Mouse (Mus musculus) thymus, adult 18-20 months (tissue): ENCODE results near the gene Olfr906.

Experiments
- DNase-seq, 2 experiments: peaks; one replicate each; pipeline ENCODE4 v3.0.0; 2022; ENCODE audit warnings: mixed read lengths in 2 of 2

The Olfr906 gene

DNA sequence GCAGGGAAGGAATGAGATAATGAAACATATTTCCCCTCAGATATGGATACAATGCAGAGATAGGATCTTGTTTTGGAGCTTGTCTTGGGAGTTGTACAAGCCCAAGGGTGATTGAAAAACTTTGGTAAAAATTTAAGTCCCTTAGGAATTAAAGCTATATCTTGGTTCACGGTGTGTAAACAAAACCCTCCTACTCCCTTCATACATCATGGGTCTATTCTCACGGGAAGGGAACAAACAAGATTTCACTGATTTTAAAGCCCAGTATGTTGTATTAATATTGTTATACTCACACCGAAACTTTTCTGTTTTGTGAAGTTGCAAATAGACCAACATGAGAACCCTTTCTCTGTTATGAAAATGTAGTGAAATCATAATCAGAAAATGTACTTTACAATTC, at the start of gene Olfr906:
Gene Olfr906 (plus strand): TSS at position 301 of the 400 bp plus-strand sequence.
- DNase-seq: no peak

DNA sequence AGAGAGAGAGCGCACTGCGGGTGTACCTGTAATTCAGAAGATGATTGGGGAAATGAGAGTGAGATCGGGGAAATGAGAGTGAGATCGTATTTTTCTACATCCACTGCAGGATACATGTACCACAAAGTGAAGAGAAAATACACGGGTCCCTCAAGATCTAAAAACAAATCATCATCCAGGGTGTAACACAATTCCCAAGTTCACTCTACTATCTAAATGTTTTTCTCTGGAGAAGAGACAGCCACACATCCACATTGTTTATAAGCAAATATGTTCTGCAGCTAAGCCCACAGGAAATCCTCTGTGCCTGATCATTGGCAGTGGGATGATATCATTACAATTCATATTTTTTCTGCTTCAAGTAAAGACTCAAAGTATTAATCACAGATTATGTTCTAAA, 39.5 kb upstream of the Olfr906 start, which contains the start of gene Olfr902:
Gene Olfr902 (plus strand): TSS at position 301 of the 400 bp plus-strand sequence.
- DNase-seq: no peak

DNA sequence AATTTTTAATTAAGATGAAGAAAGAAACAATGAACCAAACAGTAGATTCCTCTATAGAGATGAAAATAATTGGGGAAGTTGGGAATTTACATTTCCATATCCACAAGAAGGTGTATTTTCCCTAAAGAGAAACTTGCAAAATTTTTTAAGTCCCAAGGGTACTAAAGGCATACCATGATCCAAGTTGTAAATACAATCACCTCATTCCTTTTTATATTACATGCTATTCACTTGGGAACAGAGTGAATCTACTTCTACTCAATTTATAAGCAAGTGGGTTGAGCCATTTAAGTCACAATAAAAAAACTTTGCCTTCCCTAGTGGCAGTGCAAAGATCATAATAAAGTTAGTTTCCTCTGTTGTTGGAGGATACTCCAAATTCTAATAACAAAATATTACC, 24.0 kb upstream of the Olfr906 start, which contains the start of gene Olfr904:
Gene Olfr904 (plus strand): TSS at position 301 of the 400 bp plus-strand sequence.
- DNase-seq: no peak

DNA sequence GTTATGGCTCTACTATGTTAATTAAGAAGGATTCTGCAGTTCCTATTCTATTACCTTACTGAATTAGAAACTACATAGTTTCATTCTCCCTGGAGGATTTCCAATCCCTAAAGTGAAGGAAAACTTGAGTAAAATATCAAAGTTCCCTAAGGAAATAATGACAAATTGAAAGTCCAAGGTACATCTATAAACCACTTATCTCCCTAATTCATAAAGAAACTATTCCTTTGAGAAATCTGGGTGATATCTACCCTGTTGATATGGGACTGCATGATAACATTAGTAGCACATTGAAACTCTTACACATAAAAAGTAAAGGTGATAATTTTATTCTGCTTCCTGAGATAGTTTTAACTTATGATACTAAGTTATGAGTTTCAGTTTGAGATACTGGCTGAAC, 16.1 kb upstream of the Olfr906 start, which contains the start of gene Olfr905:
Gene Olfr905 (plus strand): TSS at position 301 of the 400 bp plus-strand sequence.
- no peak for DNase-seq

DNA sequence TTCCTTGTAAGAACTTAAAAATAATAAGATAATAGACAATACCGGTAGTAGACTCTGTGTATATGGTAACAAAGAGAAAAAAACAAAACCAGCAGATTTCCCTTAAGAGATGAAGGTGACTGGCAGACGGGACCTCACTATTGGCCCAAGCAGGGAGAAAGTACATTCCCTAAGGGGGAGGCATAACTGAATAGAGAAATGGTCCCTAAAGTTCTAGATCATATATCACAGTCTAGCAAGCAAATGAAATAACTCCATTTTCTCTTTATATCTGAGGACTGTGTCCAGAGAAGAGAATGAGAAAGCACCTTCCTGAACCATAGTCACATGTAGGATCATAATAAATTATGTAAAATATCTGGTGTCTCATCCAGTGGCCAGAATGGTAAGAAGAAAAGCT, 8.6 kb downstream of the Olfr906 start, which contains the start of gene Olfr907:
Gene Olfr907 (plus strand): TSS at position 301 of the 400 bp plus-strand sequence.
- no peak for DNase-seq

DNA sequence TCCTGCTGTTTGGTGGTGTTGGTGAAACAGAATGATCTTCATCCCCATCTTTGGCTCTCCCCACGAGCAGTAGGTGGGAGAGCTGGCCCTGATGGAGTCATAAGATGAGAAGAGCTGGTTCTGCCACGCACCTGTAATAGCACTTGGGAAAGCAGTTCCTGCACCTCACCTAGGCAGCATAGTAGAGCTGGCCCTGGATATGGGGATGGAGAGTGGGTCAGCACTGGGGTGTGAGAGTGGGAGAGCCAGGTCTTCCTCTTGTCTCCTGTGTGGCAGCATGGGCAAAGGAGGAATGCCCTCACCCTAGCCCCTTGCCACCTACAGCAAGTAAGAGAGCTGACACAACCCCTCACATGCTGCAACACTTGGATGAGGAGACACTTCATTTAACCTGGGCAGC, 25.5 kb downstream of the Olfr906 start:
- DNase-seq: no peak

- DNase-seq: no peak
These were observed 34.4 kb downstream of the Olfr906 start, which contains the start of gene Olfr911-ps1 for GRCm38 (mm10) chr9:38521280-38521679. Gene Olfr911-ps1, plus strand, starts transcription at chr9:38521580.

- DNase-seq: no peak
These were observed 50.7 kb downstream of the Olfr906 start, which contains the start of gene Olfr910 for GRCm38 (mm10) chr9:38537549-38537948. Gene Olfr910, plus strand, starts transcription at chr9:38537849.
